Mouse (Mus musculus): ENCODE results near the gene Thumpd3.

DNA sequence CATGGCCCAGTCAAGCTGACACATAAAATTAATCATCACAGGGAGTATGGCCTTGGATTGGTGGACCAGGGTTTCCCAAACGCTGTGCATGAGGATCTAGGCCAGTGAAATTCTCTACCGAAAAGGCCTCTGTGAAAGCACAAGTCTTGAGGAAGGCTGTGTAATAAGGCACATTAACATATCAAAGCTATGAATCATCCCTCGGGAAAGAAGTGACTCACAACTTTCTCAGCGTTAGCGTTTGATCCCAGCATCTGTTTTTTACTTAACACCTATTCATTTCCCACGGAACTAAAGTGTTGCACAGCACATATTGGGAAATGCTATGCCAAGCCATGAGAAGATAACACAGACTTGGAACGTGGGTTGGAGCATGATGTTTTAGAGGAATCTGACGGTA, 21.2 kb upstream of the Thumpd3 start:
- no peak for TF ChIP-seq POLR2AphosphoS5 (IDR thresholded peaks at IDR 0.05; ENCODE audit: borderline replicate concordance, low read depth, low read length)
- no peak for TF ChIP-seq TBP (IDR thresholded peaks at IDR 0.05; ENCODE audit: low read depth, low read length)
- TF ChIP-seq TCF12 (IDR thresholded peaks at IDR 0.05; ENCODE audit: low read depth, low read length), result no peak
- TF ChIP-seq EP300 (IDR thresholded peaks at IDR 0.05; ENCODE audit: low read depth in 1 of 2, low read length in 2 of 2), result no peak
- TF ChIP-seq ZNF384 (IDR thresholded peaks at IDR 0.05; ENCODE audit: low read depth, low read length), result no peak
- TF ChIP-seq CTCF (IDR thresholded peaks at IDR 0.05 in 2 of 3, conservative IDR thresholded peaks at IDR 0.05 in 1 of 3; ENCODE audit: control insufficient read depth in 1 of 3, insufficient read depth in 1 of 3, low read depth in 2 of 3, low read length in 3 of 3, poor library complexity in 1 of 3, severe bottlenecking in 1 of 3), result no peak
- no peak for TF ChIP-seq BHLHE40 (IDR thresholded peaks at IDR 0.05; ENCODE audit: borderline replicate concordance, low read depth, low read length)
- TF ChIP-seq ZMIZ1 (IDR thresholded peaks at IDR 0.05; ENCODE audit: low read depth, low read length), result no peak
- no peak for TF ChIP-seq ZC3H11A (IDR thresholded peaks at IDR 0.05; ENCODE audit: low read depth, low read length)
- TF ChIP-seq CHD2 (IDR thresholded peaks at IDR 0.05; ENCODE audit: low read length), result no peak
- TF ChIP-seq HCFC1 (IDR thresholded peaks at IDR 0.05; ENCODE audit: low read depth, low read length), result no peak
